Mouse (Mus musculus) urinary bladder, adult 2 months (tissue): ENCODE data around the gene Prdm10. TPM values are rescaled to one million over a fixed set of nuclear protein-coding genes. Genes with fewer than 3 reads are reported as not detected.

ENCODE experiments used
- DNase-seq: peaks from one replicate; pipeline ENCODE4 v3.0.0; 2022; ENCODE audit warnings: low spot score
- polyA plus RNA-seq: library from polyadenylated mRNA; depleted of rRNA; stranded (reverse); fragments of >200 nt; gene quantifications from 2 replicates; pipeline ENCODE4 v1.2.3, GENCODE M21; 2012

Gene Prdm10
- polyA plus RNA-seq, 1 experiment, result 7.4 TPM

- no peak for DNase-seq
These were observed 73.7 kb downstream of the Prdm10 start for GRCm38 (mm10) chr9:31354051-31354450.

- DNase-seq, result no peak
These were observed 83.6 kb downstream of the Prdm10 start for GRCm38 (mm10) chr9:31363698-31364609.

- DNase-seq, result no peak
These were observed 84.7 kb downstream of the Prdm10 start for GRCm38 (mm10) chr9:31365086-31365485.

GRCm38 (mm10) chr9:31371740-31372139 lies 91.4 kb downstream of the Prdm10 start:
- DNase-seq, result no peak

GRCm38 (mm10) chr9:31376661-31377060 lies 96.3 kb downstream of the Prdm10 start:
- DNase-seq, result no peak

GRCm38 (mm10) chr9:31384786-31385499 lies 104.6 kb downstream of the Prdm10 start:
- no peak for DNase-seq

GRCm38 (mm10) chr9:31385500-31385869 lies 105.1 kb downstream of the Prdm10 start:
- no peak for DNase-seq

GRCm38 (mm10) chr9:31385947-31386354 lies 105.6 kb downstream of the Prdm10 start, which contains the start of gene Nfrkb:
Gene Nfrkb (plus strand): TSS chr9:31386192.
- peak; percentile 83 for DNase-seq

GRCm38 (mm10) chr9:31386368-31387180 lies 106.2 kb downstream of the Prdm10 start:
- no peak for DNase-seq

- no peak for DNase-seq
These were observed 106.9 kb downstream of the Prdm10 start for GRCm38 (mm10) chr9:31387206-31387605.

GRCm38 (mm10) chr9:31400441-31400840 lies 120.1 kb downstream of the Prdm10 start:
- peak; percentile 54 for DNase-seq

- no peak for DNase-seq
These were observed 124.0 kb downstream of the Prdm10 start for GRCm38 (mm10) chr9:31404311-31404710.

- no peak for DNase-seq
These were observed 124.9 kb downstream of the Prdm10 start for GRCm38 (mm10) chr9:31405217-31405616.

GRCm38 (mm10) chr9:31412165-31412564 lies 131.8 kb downstream of the Prdm10 start:
- no peak for DNase-seq

- DNase-seq, result no peak
These were observed 138.5 kb downstream of the Prdm10 start for GRCm38 (mm10) chr9:31418821-31419220.

- no peak for DNase-seq
These were observed 141.8 kb downstream of the Prdm10 start for GRCm38 (mm10) chr9:31422143-31422542.

GRCm38 (mm10) chr9:31428971-31429370 lies 148.6 kb downstream of the Prdm10 start:
- DNase-seq, result no peak

GRCm38 (mm10) chr9:31430011-31430410 lies 149.7 kb downstream of the Prdm10 start:
- no peak for DNase-seq
